Mouse (Mus musculus) T-helper 2 cell (primary cell): Measurements from ENCODE around the gene Mgea5.

Experiments used
- in situ Hi-C: fragments of 300-600 bp; cut with MboI, MseI; formaldehyde crosslinking; loops from one replicate; pipeline ENCODE4 v1.15.1; 2025; ENCODE audit warnings: high pct_unique_total_duplicates

The Mgea5 gene

GRCm38 (mm10) chr19:45734762-45735161, 48.9 kb downstream of the Mgea5 start:
- in situ Hi-C loops, result no loop called here

- in situ Hi-C loops, result no loop called here
These were observed 49.4 kb downstream of the Mgea5 start for GRCm38 (mm10) chr19:45734191-45734590.

- in situ Hi-C loops, result no loop called here
These were observed 50.1 kb downstream of the Mgea5 start for GRCm38 (mm10) chr19:45733564-45733963.

- in situ Hi-C loops, result no loop called here
These were observed 52.0 kb downstream of the Mgea5 start for GRCm38 (mm10) chr19:45731658-45732057.

GRCm38 (mm10) chr19:45730042-45730441, 53.6 kb downstream of the Mgea5 start:
- in situ Hi-C loops, result no loop called here

- in situ Hi-C loops, result loop anchor here (5.0 kb wide), 1 partner anchor 50 kb away; no protein-coding TSS in a partner anchor
These were observed 56.4 kb downstream of the Mgea5 start for GRCm38 (mm10) chr19:45727231-45727630.

GRCm38 (mm10) chr19:45725677-45726277, 57.9 kb downstream of the Mgea5 start:
- in situ Hi-C loops, result loop anchor here (5.0 kb wide), 1 partner anchor 48 kb away; no protein-coding TSS in a partner anchor

- in situ Hi-C loops, result no loop called here
These were observed 61.4 kb downstream of the Mgea5 start for GRCm38 (mm10) chr19:45722188-45722587.

- in situ Hi-C loops, result no loop called here
These were observed 65.4 kb downstream of the Mgea5 start for GRCm38 (mm10) chr19:45718286-45718685.

GRCm38 (mm10) chr19:45717493-45718220, 66.0 kb downstream of the Mgea5 start:
- in situ Hi-C loops, result no loop called here

GRCm38 (mm10) chr19:45708704-45709103, 74.9 kb downstream of the Mgea5 start:
- in situ Hi-C loops, result no loop called here
